Mouse (Mus musculus): ENCODE results near the gene Zscan12. TPM values are rescaled to one million over a fixed set of nuclear protein-coding genes. Genes with fewer than 3 reads are reported as not detected.

Zscan12 gene
- polyA plus RNA-seq, 3 experiments from 2014 or later: 3.9 to 9.2 (median 8.1) TPM

- ATAC-seq: peak; percentile 42
These were observed 40.2 kb downstream of the Zscan12 start for GRCm38 (mm10) chr13:21402848-21403247.

- ATAC-seq: no peak
These were observed 44.7 kb downstream of the Zscan12 start for GRCm38 (mm10) chr13:21407341-21407740.

- ATAC-seq: peak; percentile 79
These were observed 45.6 kb downstream of the Zscan12 start for GRCm38 (mm10) chr13:21407969-21408804.

- no peak for ATAC-seq
These were observed 46.3 kb downstream of the Zscan12 start for GRCm38 (mm10) chr13:21408805-21409459.

GRCm38 (mm10) chr13:21414231-21415212 is 51.9 kb downstream of the Zscan12 start:
- ATAC-seq: no peak

- ATAC-seq: no peak
These were observed 52.6 kb downstream of the Zscan12 start for GRCm38 (mm10) chr13:21415266-21415665.

GRCm38 (mm10) chr13:21415750-21416149 is 53.1 kb downstream of the Zscan12 start:
- no peak for ATAC-seq

- no peak for ATAC-seq
These were observed 54.8 kb downstream of the Zscan12 start for GRCm38 (mm10) chr13:21417298-21418010.

- no peak for ATAC-seq
These were observed 56.2 kb downstream of the Zscan12 start for GRCm38 (mm10) chr13:21418865-21419264.

Other genes starting within 250 kb of the Zscan12 start
- not detected for gene Olfr263, start 233.2 kb upstream of the Zscan12 start, polyA plus RNA-seq (2017; shearing (Covaris generic))
- gene Olfr1368, start 217.0 kb upstream of the Zscan12 start, polyA plus RNA-seq (2017; shearing (Covaris generic)): not detected
- 10 to 100 TPM; 16.0 to 17.3 (median 16.3) TPM for gene Trim27, start 183.4 kb upstream of the Zscan12 start, polyA plus RNA-seq (2017; shearing (Covaris generic))
- gene Gpx5, start 70.1 kb upstream of the Zscan12 start, polyA plus RNA-seq (2017; shearing (Covaris generic)): not detected
- gene Gpx6, start 50.7 kb upstream of the Zscan12 start, polyA plus RNA-seq (2017; shearing (Covaris generic)): not detected
- gene Olfr1367, start 15.9 kb upstream of the Zscan12 start, polyA plus RNA-seq (2017; shearing (Covaris generic)): not detected
- 10 to 100 TPM; 23.7 to 42.0 (median 33.0) TPM for gene Zkscan3, start 39.9 kb downstream of the Zscan12 start, polyA plus RNA-seq (2017; shearing (Covaris generic))
- 1 to 10 TPM in 2 of 3 experiments, under 1 TPM in 1; 0.68 to 1.7 (median 1.6) TPM for gene Pgbd1, start 78.2 kb downstream of the Zscan12 start, polyA plus RNA-seq (2017; shearing (Covaris generic))
- gene Zscan26, start 90.9 kb downstream of the Zscan12 start, polyA plus RNA-seq (2017; shearing (Covaris generic)): 10 to 100 TPM; 42.6 to 84.1 (median 72.6) TPM
- under 1 TPM in 1 of 3 experiments, not detected in 2; 0.62 TPM for gene Nkapl, start 105.7 kb downstream of the Zscan12 start, polyA plus RNA-seq (2017; shearing (Covaris generic))
- not detected for gene Zkscan4, start 116.1 kb downstream of the Zscan12 start, polyA plus RNA-seq (2017; shearing (Covaris generic))
- not detected for gene Gm10065, start 116.6 kb downstream of the Zscan12 start, polyA plus RNA-seq (2017; shearing (Covaris generic))
- under 1 TPM in 1 of 3 experiments, not detected in 2; 0.17 TPM for gene AK157302, start 132.4 kb downstream of the Zscan12 start, polyA plus RNA-seq (2017; shearing (Covaris generic))
- 10 to 100 TPM in 2 of 3 experiments, 1 to 10 TPM in 1; 5.4 to 41.4 (median 31.6) TPM for gene Gm11273, start 138.6 kb downstream of the Zscan12 start, polyA plus RNA-seq (2017; shearing (Covaris generic))
- 1 to 10 TPM; 5.8 to 8.7 (median 5.9) TPM for gene Zkscan8, start 168.3 kb downstream of the Zscan12 start, polyA plus RNA-seq (2017; shearing (Covaris generic))
- not detected for gene Olfr1366, start 180.0 kb downstream of the Zscan12 start, polyA plus RNA-seq (2017; shearing (Covaris generic))
- under 1 TPM in 2 of 3 experiments, not detected in 1; 0.11 to 0.19 TPM for gene Olfr1535, start 197.1 kb downstream of the Zscan12 start, polyA plus RNA-seq (2017; shearing (Covaris generic))
- not detected for gene Olfr1364, start 218.9 kb downstream of the Zscan12 start, polyA plus RNA-seq (2017; shearing (Covaris generic))